20 mouse cellular contexts compared by ENCODE assay signal in the genomic region with DNA sequence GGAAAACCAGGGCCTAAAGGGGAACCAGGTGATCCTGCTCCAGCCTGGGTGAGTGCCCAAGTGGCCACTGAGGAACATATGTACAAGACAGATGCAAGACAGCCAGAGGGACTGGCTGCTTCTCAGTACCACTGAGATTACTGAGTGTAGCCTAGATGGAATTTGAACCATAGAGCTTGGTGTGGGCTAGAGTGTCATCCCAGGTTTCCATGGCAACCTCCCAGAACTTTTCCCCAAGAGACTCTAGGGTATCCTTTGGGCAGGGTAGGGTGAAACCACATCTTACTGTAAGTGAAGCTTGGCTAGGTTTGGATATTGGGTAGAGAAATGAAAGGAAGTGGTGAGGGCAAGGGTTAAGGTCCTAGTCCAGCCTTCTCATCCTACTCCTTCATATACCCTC. TPM values are rescaled to one million over a fixed set of nuclear protein-coding genes. Genes with fewer than 3 reads are reported as not detected.
DNase-seq lines count a peak whose midpoint lies in the region; ATAC-seq and TF ChIP-seq lines count a peak whose summit lies in the region.
"Had no signal": no experiment of that assay in that cellular context is flagged by ENCODE, and none has a peak within 500 bp of the region (broad histone marks: within the 10 kb centered on the region; RNA-seq: fewer than 3 reads in every experiment).

No protein-coding gene starts in this region.

- H3K27me3 ChIP-seq in embryonic facial prominence, embryonic 11.5 days (ENCODE audit: control insufficient read depth, insufficient read depth, low read length): no peaks in the 10 kb centered on the region
- peaks cover 9% of the 10 kb centered on the region; the same call in 1 of the 2 replicates for H3K27me3 ChIP-seq in embryonic facial prominence, embryonic 10.5 days (replicated peaks; ENCODE audit: low read depth, poor library complexity, severe bottlenecking)
- no peaks in the 10 kb centered on the region for H3K27me3 ChIP-seq in testis, adult 2 months (ENCODE audit: control insufficient read depth, insufficient read depth, low read length)
- H3K27me3 ChIP-seq: embryonic facial prominence, embryonic 13.5 days; hindbrain, embryonic 12.5 days had no signal

- H3K9ac ChIP-seq in embryonic facial prominence, embryonic 11.5 days (replicated peaks; ENCODE audit: low read length): no peak overlapping the region
- H3K9ac ChIP-seq: embryonic facial prominence, embryonic 13.5 days; heart, embryonic 13.5 days; hindbrain, embryonic 12.5 days had no signal

- H3K4me3 ChIP-seq in embryonic facial prominence, embryonic 11.5 days (ENCODE audit: low read depth, low read length): no peak overlapping the region
- no peak overlapping the region for H3K4me3 ChIP-seq in embryonic facial prominence, embryonic 10.5 days
- peak overlapping the region; percentile 65; the same call in 1 of the 2 replicates for H3K4me3 ChIP-seq in testis, adult 2 months (ENCODE audit: control insufficient read depth, low read depth, low read length)
- H3K4me3 ChIP-seq: embryonic facial prominence, embryonic 13.5 days; heart, embryonic 13.5 days; hindbrain, embryonic 12.5 days had no signal

- no peak for ATAC-seq in embryonic facial prominence, embryonic 11.5 days (replicated peaks; ENCODE audit: insufficient number of reproducible peaks, low FRiP score, low TSS enrichment, low read depth)
- ATAC-seq: activated CD4-positive, CD25-positive, alpha-beta regulatory T cell, adult 4 months; forebrain, embryonic 14.5 days; hindbrain, embryonic 16.5 days had no signal

- no peak for TF ChIP-seq POLR2A in testis, adult 2 months (IDR thresholded peaks at IDR 0.05; ENCODE audit: control insufficient read depth, low read depth, low read length)

- no peak overlapping the region for H3K27ac ChIP-seq in embryonic facial prominence, embryonic 11.5 days (replicated peaks; ENCODE audit: low read depth, low read length)
- no peak overlapping the region for H3K27ac ChIP-seq in embryonic facial prominence, embryonic 10.5 days (replicated peaks)
- H3K27ac ChIP-seq in testis, adult 2 months (ENCODE audit: control insufficient read depth, insufficient read depth, low read depth, low read length): no peak overlapping the region
- H3K27ac ChIP-seq: embryonic facial prominence, embryonic 13.5 days; heart, embryonic 13.5 days; hindbrain, embryonic 12.5 days had no signal

- no peak overlapping the region for H3K4me2 ChIP-seq in embryonic facial prominence, embryonic 11.5 days (ENCODE audit: low read depth, low read length)
- H3K4me2 ChIP-seq: embryonic facial prominence, embryonic 13.5 days; heart, embryonic 13.5 days; hindbrain, embryonic 12.5 days had no signal

- H3K9me3 ChIP-seq in embryonic facial prominence, embryonic 11.5 days (replicated peaks; ENCODE audit: control insufficient read depth, low read length): no peaks in the 10 kb centered on the region
- no peaks in the 10 kb centered on the region for H3K9me3 ChIP-seq in embryonic facial prominence, embryonic 10.5 days
- H3K9me3 ChIP-seq: embryonic facial prominence, embryonic 13.5 days; heart, embryonic 13.5 days; hindbrain, embryonic 12.5 days had no signal

- no peaks in the 10 kb centered on the region for H3K4me1 ChIP-seq in embryonic facial prominence, embryonic 11.5 days (ENCODE audit: control insufficient read depth, insufficient read depth, low read length)
- peaks cover 33% of the 10 kb centered on the region for H3K4me1 ChIP-seq in embryonic facial prominence, embryonic 10.5 days
- H3K4me1 ChIP-seq in testis, adult 2 months (ENCODE audit: control insufficient read depth, insufficient read depth, low read length): no peaks in the 10 kb centered on the region; the same call in 1 of the 2 replicates
- H3K4me1 ChIP-seq: heart, embryonic 13.5 days had no signal

- peak; percentile 34 for DNase-seq in embryonic facial prominence, embryonic 11.5 days (ENCODE audit: low spot score)
- no peak for DNase-seq in embryonic facial prominence, embryonic 10.5 days (ENCODE audit: low spot score)
- no peak for DNase-seq in testis, postnatal 14 days (ENCODE audit: low spot score)
- DNase-seq in brain, adult 2 months (ENCODE audit: low read depth, low spot score): peak; percentile 46
- no peak for DNase-seq in urinary bladder, postnatal 10 days (ENCODE audit: low spot score)
- no peak for DNase-seq in left cerebral cortex, adult 18-20 months (ENCODE audit: low spot score in 2 of 2)
- DNase-seq: adrenal gland, postnatal 14 days; cerebellum, adult 18-20 months; cerebellum, adult 9-11 months; cerebellum, postnatal 36 days; gastrocnemius, postnatal 36 days; heart, adult 11 months; heart, postnatal 36 days had no signal

- no peaks in the 10 kb centered on the region for H3K36me3 ChIP-seq in embryonic facial prominence, embryonic 11.5 days (replicated peaks; ENCODE audit: control insufficient read depth, insufficient read depth, low read depth, low read length)
- no peaks in the 10 kb centered on the region for H3K36me3 ChIP-seq in embryonic facial prominence, embryonic 10.5 days (replicated peaks)
- no peaks in the 10 kb centered on the region; the same call in 1 of the 2 replicates for H3K36me3 ChIP-seq in testis, adult 2 months (ENCODE audit: control insufficient read depth, insufficient read depth, low read length)
- H3K36me3 ChIP-seq: hindbrain, embryonic 12.5 days had no signal

- no peak for TF ChIP-seq CTCF in testis, adult 2 months (IDR thresholded peaks at IDR 0.05; ENCODE audit: control insufficient read depth, insufficient read depth, insufficient replicate concordance, low read depth, low read length)

RNA-seq across cellular contexts. Expression of gene Col16a1, which starts 13.3 kb away (rescaled TPM):
- 5.6 and 8.9 TPM in 2 replicates for polyA plus RNA-seq in embryonic facial prominence, embryonic 11.5 days (2014; fragmentation: Nextera tagmentation; extraction: Ambion mirVana)
- 4.7 and 7.2 TPM in 2 replicates for polyA plus RNA-seq in embryonic facial prominence, embryonic 10.5 days (2016; fragmentation: Nextera tagmentation; extraction: Ambion mirVana)
- polyA plus RNA-seq in testis, adult 2 months (2012; rRNA removed): 111 and 116 TPM in 2 replicates
- 10 to 100 TPM; 14.6 to 15.8 TPM for total RNA-seq in left cerebral cortex, adult 18-20 months (2021)
- polyA plus RNA-seq: activated CD4-positive, CD25-positive, alpha-beta regulatory T cell, adult 4 months had no signal

RNA-seq across cellular contexts. Expression of gene Pef1, which starts 41.4 kb away (rescaled TPM):
- 67.8 and 72.6 TPM in 2 replicates for polyA plus RNA-seq in embryonic facial prominence, embryonic 11.5 days (2014; fragmentation: Nextera tagmentation; extraction: Ambion mirVana)
- 69.2 and 73.2 TPM in 2 replicates for polyA plus RNA-seq in embryonic facial prominence, embryonic 10.5 days (2016; fragmentation: Nextera tagmentation; extraction: Ambion mirVana)
- 55.6 and 58.3 TPM in 2 replicates for polyA plus RNA-seq in testis, adult 2 months (2012; rRNA removed)
- 10 to 100 TPM; 79.7 to 82.3 TPM for total RNA-seq in left cerebral cortex, adult 18-20 months (2021)

Comparison
In these comparisons a context has a peak if more than half of its experiments do, and no peak if none do; other contexts are left out.
1. DNase-seq: peak in embryonic facial prominence, embryonic 11.5 days (single experiment) and brain, adult 2 months (single experiment); none in embryonic facial prominence, embryonic 10.5 days (single experiment), testis, postnatal 14 days (single experiment), urinary bladder, postnatal 10 days (single experiment) and left cerebral cortex, adult 18-20 months (0 of 2).
2. RNA of gene Col16a1, which starts 13.3 kb away (polyA plus RNA-seq): 111 to 116 TPM in testis, adult 2 months; 4.7 to 7.2 TPM in embryonic facial prominence, embryonic 10.5 days and 5.6 to 8.9 TPM in embryonic facial prominence, embryonic 11.5 days; every median in the first group is over 10 times any median in the second.